Comparison of ENCODE assay signal across 16 mouse cellular contexts in the genomic region with DNA sequence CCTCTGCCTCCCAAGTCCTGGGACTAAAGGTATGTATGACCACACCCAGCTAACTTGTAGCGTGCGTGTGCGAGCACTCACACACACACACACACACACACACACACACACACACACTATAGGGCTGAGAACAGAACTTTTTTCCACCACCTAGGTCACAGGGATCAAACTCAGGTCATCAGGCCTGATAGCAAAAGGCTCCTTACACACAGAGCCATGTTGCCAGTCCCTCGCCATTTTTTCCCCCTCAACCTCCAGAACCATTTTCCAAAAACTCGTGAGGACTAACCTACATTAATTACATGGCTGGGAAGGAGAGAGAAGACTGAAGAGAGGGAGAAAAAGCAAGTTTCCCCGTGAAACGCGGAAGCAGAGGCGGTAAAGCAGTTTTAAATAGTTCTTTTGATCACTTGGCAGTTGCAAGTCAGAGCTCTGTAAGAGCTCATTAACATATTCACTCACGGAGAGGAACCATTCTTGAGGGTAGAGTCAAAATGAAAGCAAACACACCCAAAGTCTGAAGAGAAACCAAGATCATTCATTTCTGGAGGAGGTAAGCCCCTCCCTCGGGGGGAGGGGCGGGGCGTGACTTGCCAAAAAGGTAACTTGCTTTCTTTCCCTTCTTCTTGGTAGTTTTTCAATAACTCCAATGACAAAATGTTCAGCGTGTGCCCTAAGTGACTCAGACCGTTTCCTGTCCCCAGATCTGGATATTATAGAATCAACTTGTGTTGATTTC.
DNase-seq lines count a peak whose midpoint lies in the region; ATAC-seq and TF ChIP-seq lines count a peak whose summit lies in the region.
"Had no signal": no experiment of that assay in that cellular context is flagged by ENCODE, and none has a peak within 500 bp of the region (broad histone marks: within the 10 kb centered on the region; RNA-seq: fewer than 3 reads in every experiment).

No protein-coding gene starts in this region.

- 38% methylated on average over 15 of the region's 15 CpGs for WGBS in macrophage (ENCODE audit: missing documents)
- 57% methylated on average over 15 of the region's 15 CpGs for WGBS in cerebellum, adult 2 months

- peak overlapping the region; percentile 46 for H3K27ac ChIP-seq in macrophage
- no peak overlapping the region for H3K27ac ChIP-seq in cerebellum, adult 2 months (ENCODE audit: insufficient read depth, low read length)
- H3K27ac ChIP-seq: embryonic facial prominence, embryonic 12.5 days; hindbrain, embryonic 14.5 days; left cerebral cortex, adult 2 months; neural tube, embryonic 13.5 days had no signal

- peak; percentile 19 to 53 for DNase-seq in spleen, adult 18-20 months
- DNase-seq in spleen, adult 12 weeks (ENCODE audit: low spot score) = no peak
- DNase-seq in thymus, postnatal 36 days = peak; percentile 37 to 57
- DNase-seq in cerebellum, adult 2 months = no peak
- no peak for DNase-seq in testis, postnatal 14 days (ENCODE audit: low spot score)
- DNase-seq in ovary, postnatal 10 days (ENCODE audit: low spot score) = no peak
- DNase-seq: adrenal gland, adult 2 months; cerebellum, adult 11 months; kidney, postnatal 10 days; lung, postnatal 14 days had no signal

- no peak for TF ChIP-seq POLR2A in cerebellum, adult 2 months (IDR thresholded peaks at IDR 0.05; ENCODE audit: borderline replicate concordance, insufficient read depth, low read length)

- no peaks in the 10 kb centered on the region for H3K79me2 ChIP-seq in macrophage (ENCODE audit: inconsistent target)

- no peak for TF ChIP-seq CTCF in cerebellum, adult 2 months (IDR thresholded peaks at IDR 0.05; ENCODE audit: borderline replicate concordance, insufficient read depth, low read depth, low read length)

- ATAC-seq in common myeloid progenitor, adult 5-6 weeks (replicated peaks; ENCODE audit: low read depth, poor library complexity, severe bottlenecking) = peak; percentile 87

- no peak overlapping the region; the same call in 1 of the 2 replicates for H3K4me3 ChIP-seq in macrophage (ENCODE audit: inconsistent target)
- no peak overlapping the region for H3K4me3 ChIP-seq in cerebellum, adult 2 months (replicated peaks; ENCODE audit: insufficient read depth, low read depth, low read length)
- H3K4me3 ChIP-seq: embryonic facial prominence, embryonic 12.5 days; left cerebral cortex, adult 2 months; neural tube, embryonic 13.5 days had no signal

- H3K4me1 ChIP-seq in cerebellum, adult 2 months (ENCODE audit: control insufficient read depth, insufficient read depth, low read length) = no peaks in the 10 kb centered on the region
- H3K4me1 ChIP-seq: embryonic facial prominence, embryonic 12.5 days; neural tube, embryonic 13.5 days had no signal

- no peaks in the 10 kb centered on the region for H3K36me3 ChIP-seq in macrophage (ENCODE audit: inconsistent target)
- H3K36me3 ChIP-seq: embryonic facial prominence, embryonic 12.5 days; neural tube, embryonic 13.5 days had no signal

- no peaks in the 10 kb centered on the region for H3K27me3 ChIP-seq in cerebellum, adult 2 months (ENCODE audit: control insufficient read depth, insufficient read depth, low read length)
- H3K27me3 ChIP-seq: embryonic facial prominence, embryonic 12.5 days had no signal

Comparison
In these comparisons a context has a peak if more than half of its experiments do, and no peak if none do; other contexts are left out.
1. DNase-seq: peak in spleen, adult 18-20 months (2 of 2) and thymus, postnatal 36 days (2 of 2); none in spleen, adult 12 weeks (single experiment), cerebellum, adult 2 months (0 of 2), testis, postnatal 14 days (single experiment) and ovary, postnatal 10 days (single experiment).